Mouse (Mus musculus): Measurements from ENCODE around the gene Hnrnpr. TPM values are rescaled to one million over a fixed set of nuclear protein-coding genes. Genes with fewer than 3 reads are reported as not detected.

The Hnrnpr gene
- polyA plus RNA-seq (2012; rRNA removed), result 7.8 and 9.7 TPM in 2 replicates

GRCm38 (mm10) chr4:136310229-136311041 lies at the start of gene Hnrnpr:
Hnrnpr (plus strand) TSS chr4:136310942.

GRCm38 (mm10) chr4:136284455-136284854 lies 26.3 kb upstream of the Hnrnpr start, which contains the start of gene Zfp46:
Zfp46 (plus strand) TSS chr4:136284683.

Other genes starting within 250 kb of the Hnrnpr start
- 569 and 609 TPM in 2 replicates for gene Id3, start 167.4 kb upstream of the Hnrnpr start, polyA plus RNA-seq (2012; rRNA removed)
- 3.3 and 5.5 TPM in 2 replicates for gene E2f2, start 138.5 kb upstream of the Hnrnpr start, polyA plus RNA-seq (2012; rRNA removed)
- 8.2 and 8.4 TPM in 2 replicates for gene Asap3, start 104.6 kb upstream of the Hnrnpr start, polyA plus RNA-seq (2012; rRNA removed)
- 5.1 and 5.4 TPM in 2 replicates for gene Tcea3, start 63.2 kb upstream of the Hnrnpr start, polyA plus RNA-seq (2012; rRNA removed)
- gene Zfp46, start 26.3 kb upstream of the Hnrnpr start, polyA plus RNA-seq (2012; rRNA removed), result 19.6 and 28.4 TPM in 2 replicates
- 5.3 and 5.5 TPM in 2 replicates for gene Htr1d, start 112.6 kb downstream of the Hnrnpr start, polyA plus RNA-seq (2012; rRNA removed)
- 0.37 and 0.47 TPM in 2 replicates for gene 6030445D17Rik, start 151.3 kb downstream of the Hnrnpr start, polyA plus RNA-seq (2012; rRNA removed)
- gene Luzp1, start 158.8 kb downstream of the Hnrnpr start, polyA plus RNA-seq (2012; rRNA removed), result 9.3 and 10.2 TPM in 2 replicates